Mouse (Mus musculus): ENCODE measurements around the gene Gstp2. TPM values are rescaled to one million over a fixed set of nuclear protein-coding genes. Genes with fewer than 3 reads are reported as not detected.

Gene Gstp2
- polyA plus RNA-seq, 1 experiment from 2014 or later, result 8.0 TPM

GRCm38 (mm10) chr19:4017921-4018587 lies 27.8 kb downstream of the Gstp2 start:
- H3K36me3 ChIP-seq (ENCODE audit: control insufficient read depth, insufficient read depth, low read length), result no peaks in the 10 kb centered on the region
- no peaks in the 10 kb centered on the region for H3K9me3 ChIP-seq (ENCODE audit: control insufficient read depth, low read length)
- no peak overlapping the region for H3K4me3 ChIP-seq (ENCODE audit: control insufficient read depth in 1 of 2, insufficient read depth in 1 of 2, low read depth in 1 of 2, low read length in 2 of 2)
- ATAC-seq (ENCODE audit: insufficient number of reproducible peaks, insufficient read depth, low FRiP score, low read depth), result no peak
- peaks cover 2 to 7% of the 10 kb centered on the region in 2 experiments for H3K4me1 ChIP-seq (ENCODE audit: control insufficient read depth in 2 of 2, insufficient read depth in 2 of 2, low read length in 2 of 2)
- 62% methylated on average over 10 of the region's 10 CpGs for WGBS
- no peaks in the 10 kb centered on the region for H3K27me3 ChIP-seq (ENCODE audit: control insufficient read depth, insufficient read depth, low read length)
- no peak overlapping the region for H3K4me2 ChIP-seq (ENCODE audit: low read length)
- no peak overlapping the region for H3K9ac ChIP-seq (ENCODE audit: low read length)
- no peak overlapping the region for H3K27ac ChIP-seq (replicated peaks in 1 of 2; ENCODE audit: control insufficient read depth in 1 of 2, insufficient read depth in 1 of 2, low read depth in 2 of 2, low read length in 2 of 2)

GRCm38 (mm10) chr19:4015635-4016034 lies 30.2 kb downstream of the Gstp2 start:
- Histone ChIP-seq H3K9me3 (ENCODE audit: control insufficient read depth, low read length) (no peaks in the 10 kb centered on the region), H3K4me2 (ENCODE audit: low read length) (no peak overlapping the region), H3K27me3 (ENCODE audit: control insufficient read depth, insufficient read depth, low read length) (no peaks in the 10 kb centered on the region), H3K36me3 (ENCODE audit: control insufficient read depth, insufficient read depth, low read length) (peaks cover 6% of the 10 kb centered on the region), H3K9ac (ENCODE audit: low read length) (no peak overlapping the region), H3K4me1 (ENCODE audit: control insufficient read depth in 2 of 2, insufficient read depth in 2 of 2, low read length in 2 of 2) (peaks cover 6 to 20% of the 10 kb centered on the region in 2 experiments), H3K27ac (replicated peaks in 1 of 2; ENCODE audit: control insufficient read depth in 1 of 2, insufficient read depth in 1 of 2, low read depth in 2 of 2, low read length in 2 of 2) (no peak overlapping the region), H3K4me3 (ENCODE audit: control insufficient read depth in 1 of 2, insufficient read depth in 1 of 2, low read depth in 1 of 2, low read length in 2 of 2) (no peak overlapping the region)
- WGBS, result 43% methylated on average over 5 of the region's 5 CpGs
- ATAC-seq (ENCODE audit: insufficient number of reproducible peaks, insufficient read depth, low FRiP score, low read depth), result no peak

GRCm38 (mm10) chr19:4014802-4015201 lies 31.0 kb downstream of the Gstp2 start:
- no peaks in the 10 kb centered on the region for H3K9me3 ChIP-seq (ENCODE audit: control insufficient read depth, low read length)
- H3K36me3 ChIP-seq (ENCODE audit: control insufficient read depth, insufficient read depth, low read length), result peaks cover 14% of the 10 kb centered on the region
- no peak overlapping the region for H3K4me2 ChIP-seq (ENCODE audit: low read length)
- peaks cover 6 to 20% of the 10 kb centered on the region in 2 experiments for H3K4me1 ChIP-seq (ENCODE audit: control insufficient read depth in 2 of 2, insufficient read depth in 2 of 2, low read length in 2 of 2)
- peak overlapping the region; percentile 8; the same call in 1 of the 2 replicates for H3K9ac ChIP-seq (ENCODE audit: low read length)
- no peak overlapping the region for H3K27ac ChIP-seq (replicated peaks in 1 of 2; ENCODE audit: control insufficient read depth in 1 of 2, insufficient read depth in 1 of 2, low read depth in 2 of 2, low read length in 2 of 2)
- no peak for ATAC-seq (ENCODE audit: insufficient number of reproducible peaks, insufficient read depth, low FRiP score, low read depth)
- no peaks in the 10 kb centered on the region for H3K27me3 ChIP-seq (ENCODE audit: control insufficient read depth, insufficient read depth, low read length)
- H3K4me3 ChIP-seq (ENCODE audit: control insufficient read depth in 1 of 2, insufficient read depth in 1 of 2, low read depth in 1 of 2, low read length in 2 of 2), result no peak overlapping the region

GRCm38 (mm10) chr19:4013066-4013465 lies 32.8 kb downstream of the Gstp2 start:
- Histone ChIP-seq H3K27me3 (ENCODE audit: control insufficient read depth, insufficient read depth, low read length) (no peaks in the 10 kb centered on the region), H3K9me3 (ENCODE audit: control insufficient read depth, low read length) (no peaks in the 10 kb centered on the region), H3K4me1 (ENCODE audit: control insufficient read depth in 2 of 2, insufficient read depth in 2 of 2, low read length in 2 of 2) (peaks cover 4 to 17% of the 10 kb centered on the region in 2 experiments), H3K9ac (ENCODE audit: low read length) (peak overlapping the region; percentile 60), H3K27ac (replicated peaks in 1 of 2; ENCODE audit: control insufficient read depth in 1 of 2, insufficient read depth in 1 of 2, low read depth in 2 of 2, low read length in 2 of 2) (0 out of 4 replicates have a peak overlapping the region, but pooled peaks of 1 of the 2 experiments have one; percentile 25), H3K4me3 (ENCODE audit: control insufficient read depth in 1 of 2, insufficient read depth in 1 of 2, low read depth in 1 of 2, low read length in 2 of 2) (peak overlapping the region; percentile 25 to 35; a peak in 3 of 4 replicates), H3K36me3 (ENCODE audit: control insufficient read depth, insufficient read depth, low read length) (peaks cover 32% of the 10 kb centered on the region), H3K4me2 (ENCODE audit: low read length) (peak overlapping the region; percentile 83)
- 8% methylated on average over 9 of the region's 9 CpGs for WGBS
- peak; percentile 1; the same call in 1 of the 2 replicates for ATAC-seq (ENCODE audit: insufficient number of reproducible peaks, insufficient read depth, low FRiP score, low read depth)

- Histone ChIP-seq H3K36me3 (ENCODE audit: control insufficient read depth, insufficient read depth, low read length) (peaks cover 37% of the 10 kb centered on the region), H3K27me3 (ENCODE audit: control insufficient read depth, insufficient read depth, low read length) (no peaks in the 10 kb centered on the region), H3K4me3 (ENCODE audit: control insufficient read depth in 1 of 2, insufficient read depth in 1 of 2, low read depth in 1 of 2, low read length in 2 of 2) (peak within 1 kb of the TSS; percentile 90 to 97), H3K4me2 (ENCODE audit: low read length) (peak within 1 kb of the TSS; percentile 83), H3K27ac (replicated peaks in 1 of 2; ENCODE audit: control insufficient read depth in 1 of 2, insufficient read depth in 1 of 2, low read depth in 2 of 2, low read length in 2 of 2) (peak within 1 kb of the TSS; percentile 81 to 83), H3K4me1 (ENCODE audit: control insufficient read depth in 2 of 2, insufficient read depth in 2 of 2, low read length in 2 of 2) (peaks cover 4 to 17% of the 10 kb centered on the region in 2 experiments), H3K9ac (ENCODE audit: low read length) (peak within 1 kb of the TSS; percentile 95), H3K9me3 (ENCODE audit: control insufficient read depth, low read length) (no peaks in the 10 kb centered on the region)
- peak; percentile 97 for ATAC-seq (ENCODE audit: insufficient number of reproducible peaks, insufficient read depth, low FRiP score, low read depth)
- WGBS, result 0% methylated on average over 45 of the region's 45 CpGs
These were observed 33.3 kb downstream of the Gstp2 start, which contains the start of gene Ndufv1 for GRCm38 (mm10) chr19:4012432-4013022. Gene Ndufv1 (minus strand): TSS chr19:4012806.

- no peak overlapping the region for H3K27ac ChIP-seq (replicated peaks in 1 of 2; ENCODE audit: control insufficient read depth in 1 of 2, insufficient read depth in 1 of 2, low read depth in 2 of 2, low read length in 2 of 2)
- ATAC-seq (ENCODE audit: insufficient number of reproducible peaks, insufficient read depth, low FRiP score, low read depth), result no peak
- H3K9me3 ChIP-seq (ENCODE audit: control insufficient read depth, low read length), result no peaks in the 10 kb centered on the region
- H3K4me2 ChIP-seq (ENCODE audit: low read length), result no peak overlapping the region
- H3K27me3 ChIP-seq (ENCODE audit: control insufficient read depth, insufficient read depth, low read length), result no peaks in the 10 kb centered on the region
- H3K36me3 ChIP-seq (ENCODE audit: control insufficient read depth, insufficient read depth, low read length), result peaks cover 51% of the 10 kb centered on the region
- no peak overlapping the region for H3K4me3 ChIP-seq (ENCODE audit: control insufficient read depth in 1 of 2, insufficient read depth in 1 of 2, low read depth in 1 of 2, low read length in 2 of 2)
- 90% methylated on average over 5 of the region's 5 CpGs for WGBS
- H3K9ac ChIP-seq (ENCODE audit: low read length), result no peak overlapping the region
- peaks cover 4 to 17% of the 10 kb centered on the region in 2 experiments for H3K4me1 ChIP-seq (ENCODE audit: control insufficient read depth in 2 of 2, insufficient read depth in 2 of 2, low read length in 2 of 2)
These were observed 34.7 kb downstream of the Gstp2 start for GRCm38 (mm10) chr19:4011086-4011485.

GRCm38 (mm10) chr19:4005971-4006370 lies 39.9 kb downstream of the Gstp2 start:
- H3K27me3 ChIP-seq (ENCODE audit: control insufficient read depth, insufficient read depth, low read length), result no peaks in the 10 kb centered on the region
- H3K9ac ChIP-seq (ENCODE audit: low read length), result no peak overlapping the region
- H3K4me3 ChIP-seq (ENCODE audit: control insufficient read depth in 1 of 2, insufficient read depth in 1 of 2, low read depth in 1 of 2, low read length in 2 of 2), result no peak overlapping the region
- ATAC-seq (ENCODE audit: insufficient number of reproducible peaks, insufficient read depth, low FRiP score, low read depth), result no peak
- peaks cover 63% of the 10 kb centered on the region for H3K36me3 ChIP-seq (ENCODE audit: control insufficient read depth, insufficient read depth, low read length)
- 92% methylated on average over 8 of the region's 8 CpGs for WGBS
- H3K27ac ChIP-seq (replicated peaks in 1 of 2; ENCODE audit: control insufficient read depth in 1 of 2, insufficient read depth in 1 of 2, low read depth in 2 of 2, low read length in 2 of 2), result no peak overlapping the region
- no peaks in the 10 kb centered on the region for H3K9me3 ChIP-seq (ENCODE audit: control insufficient read depth, low read length)
- H3K4me2 ChIP-seq (ENCODE audit: low read length), result no peak overlapping the region
- H3K4me1 ChIP-seq (ENCODE audit: control insufficient read depth in 2 of 2, insufficient read depth in 2 of 2, low read length in 2 of 2), result peaks cover 41 to 44% of the 10 kb centered on the region in 2 experiments
